Mouse (Mus musculus) c-Kit-positive CD71-positive TER-119-negative erythroid progenitor cells, embryonic 14.5 days (primary cell): ENCODE measurements around the gene Lactb.

Experiments
- DNase-seq: peaks from one replicate; pipeline ENCODE4 v3.0.0-alpha.2; 2013; ENCODE audit warnings: low read depth

Gene Lactb

GRCm38 (mm10) chr9:66975239-66975645 lies at the start of gene Lactb:
Gene Lactb (minus strand): TSS chr9:66975484.
- peak; percentile 84 for DNase-seq

- no peak for DNase-seq
Observed at GRCm38 (mm10) chr9:67023371-67023770, 48.1 kb upstream of the Lactb start.

GRCm38 (mm10) chr9:67020063-67020462 lies 44.8 kb upstream of the Lactb start:
- no peak for DNase-seq

GRCm38 (mm10) chr9:67013501-67013900 lies 38.2 kb upstream of the Lactb start:
- no peak for DNase-seq

GRCm38 (mm10) chr9:67012470-67012869 lies 37.2 kb upstream of the Lactb start:
- no peak for DNase-seq

GRCm38 (mm10) chr9:67011483-67011882 lies 36.2 kb upstream of the Lactb start:
- no peak for DNase-seq

DNA sequence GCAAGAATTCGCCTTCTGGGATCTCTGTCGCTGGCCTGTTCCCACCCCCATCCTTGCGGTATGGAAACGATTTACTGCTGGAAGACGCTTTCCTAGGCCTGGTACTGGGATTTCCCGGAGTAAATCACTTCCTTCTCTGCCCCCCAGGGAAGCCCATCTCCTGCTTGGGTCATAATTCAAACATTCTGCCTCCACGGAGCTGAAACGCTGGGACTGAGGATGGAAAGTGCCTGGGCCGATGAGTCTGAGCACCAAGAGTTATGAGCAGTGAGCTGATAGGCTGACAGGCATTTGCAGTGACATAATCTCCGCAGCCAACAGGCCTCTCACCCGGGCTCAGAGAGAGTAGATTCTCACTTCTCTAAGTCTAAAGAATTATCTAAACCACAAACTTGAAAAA lies 33.5 kb upstream of the Lactb start:
- DNase-seq: no peak

GRCm38 (mm10) chr9:67006376-67006775 lies 31.1 kb upstream of the Lactb start:
- no peak for DNase-seq

DNA sequence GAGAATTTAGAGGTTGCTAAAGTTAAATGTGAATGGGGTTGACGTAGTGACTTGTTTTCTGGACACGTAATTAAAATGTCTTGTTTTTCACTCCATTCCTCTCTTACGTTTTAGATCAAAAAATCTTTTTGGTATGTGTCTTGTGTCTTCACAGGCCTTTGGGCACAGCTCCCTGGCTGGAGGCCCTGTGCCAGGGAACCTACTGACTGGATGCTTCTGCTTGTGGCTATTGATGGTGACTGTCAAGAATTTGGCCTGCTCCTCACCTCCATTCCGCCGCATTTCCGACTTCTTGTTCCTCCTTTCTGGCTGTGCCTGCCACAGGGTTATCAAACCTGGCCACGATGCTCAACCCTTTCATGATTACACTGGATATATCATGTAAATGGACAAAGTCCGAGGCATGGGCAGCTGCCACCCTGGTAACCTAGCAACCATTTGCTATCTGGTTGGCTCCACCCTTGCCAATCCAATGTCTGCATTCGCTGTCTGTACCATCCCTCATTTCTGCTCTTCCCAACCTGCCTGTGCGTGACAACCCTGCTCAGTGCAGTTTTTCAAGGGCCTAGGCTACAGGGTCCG lies 30.0 kb upstream of the Lactb start:
- no peak for DNase-seq

- no peak for DNase-seq
Observed at GRCm38 (mm10) chr9:67003656-67004055, 28.4 kb upstream of the Lactb start.

- no peak for DNase-seq
Observed at GRCm38 (mm10) chr9:67003156-67003555, 27.9 kb upstream of the Lactb start.

GRCm38 (mm10) chr9:67001506-67001905 lies 26.2 kb upstream of the Lactb start:
- DNase-seq: no peak

DNA sequence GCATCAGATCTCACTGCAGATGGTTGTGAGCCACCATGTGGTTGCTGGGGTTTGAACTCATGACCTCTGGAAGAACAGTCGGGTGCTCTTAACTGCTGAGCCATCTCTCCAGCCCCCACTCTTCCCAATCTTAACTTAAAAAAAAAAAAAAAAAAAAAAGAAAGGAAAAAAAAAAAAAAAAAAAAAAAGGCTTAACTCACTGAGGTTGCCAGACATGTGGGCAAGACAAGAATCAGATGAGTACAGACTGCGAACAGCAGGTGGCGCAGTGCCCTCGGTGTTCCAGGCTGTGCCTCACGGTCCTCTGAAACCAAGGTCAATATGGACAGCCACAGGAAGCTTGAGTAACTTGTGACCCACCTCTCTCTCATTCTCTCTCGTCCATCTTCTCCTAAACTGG lies 25.8 kb upstream of the Lactb start:
- DNase-seq: peak; percentile 86

GRCm38 (mm10) chr9:66999698-67000097 lies 24.4 kb upstream of the Lactb start:
- no peak for DNase-seq

DNA sequence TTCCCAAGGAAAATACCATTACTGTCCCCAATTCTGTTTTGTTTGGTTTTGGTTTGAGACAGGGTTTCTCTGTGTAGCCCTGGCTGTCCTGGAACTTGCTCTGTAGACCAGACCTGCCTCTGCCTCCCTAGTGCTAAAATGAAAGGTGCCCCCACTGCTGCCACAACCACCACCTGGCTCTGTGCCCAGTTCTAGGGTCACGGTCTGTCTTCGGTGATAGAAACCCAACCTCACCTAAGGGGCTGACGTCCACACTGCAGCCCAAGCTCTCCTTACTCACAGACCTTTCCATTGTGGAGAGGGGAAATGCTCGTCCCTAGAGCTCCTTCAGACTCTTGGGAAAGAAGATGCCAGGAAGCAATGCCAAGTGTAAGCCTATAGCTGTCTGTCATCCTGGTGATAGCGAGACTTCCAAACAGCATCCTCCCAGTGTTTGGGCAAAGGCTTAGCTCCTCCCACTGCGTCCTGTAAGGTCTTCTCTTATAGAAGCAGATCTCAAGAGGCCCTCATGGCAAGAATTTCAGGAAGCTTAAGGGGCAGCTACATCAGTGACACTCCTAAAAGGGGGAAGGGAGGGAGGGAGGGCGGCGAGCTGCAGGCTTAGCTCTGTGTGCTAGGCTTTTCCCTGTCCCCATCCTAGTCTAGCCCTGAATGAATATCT lies 16.6 kb upstream of the Lactb start:
- DNase-seq: no peak

- DNase-seq: no peak
Observed at GRCm38 (mm10) chr9:66991021-66991749, 15.9 kb upstream of the Lactb start.

DNA sequence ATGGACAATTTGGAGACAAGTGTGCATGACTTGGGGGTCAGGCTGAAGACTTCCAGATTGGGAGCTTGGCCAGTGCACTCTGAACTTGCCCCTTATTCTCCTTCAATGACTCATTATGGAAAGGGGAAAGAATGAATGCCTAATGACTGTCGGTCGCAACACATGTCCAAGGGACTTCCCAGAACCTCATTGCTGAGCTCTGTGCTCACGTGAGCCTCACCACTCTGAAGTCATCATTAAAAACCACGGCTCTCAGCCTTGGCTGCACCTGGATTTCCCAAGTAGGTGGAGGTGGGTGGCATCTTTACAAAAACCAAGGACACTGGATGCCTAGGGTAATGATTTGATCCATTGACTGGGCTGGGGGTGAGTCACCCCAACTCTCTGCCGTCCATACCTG lies 14.8 kb upstream of the Lactb start:
- DNase-seq: no peak

DNA sequence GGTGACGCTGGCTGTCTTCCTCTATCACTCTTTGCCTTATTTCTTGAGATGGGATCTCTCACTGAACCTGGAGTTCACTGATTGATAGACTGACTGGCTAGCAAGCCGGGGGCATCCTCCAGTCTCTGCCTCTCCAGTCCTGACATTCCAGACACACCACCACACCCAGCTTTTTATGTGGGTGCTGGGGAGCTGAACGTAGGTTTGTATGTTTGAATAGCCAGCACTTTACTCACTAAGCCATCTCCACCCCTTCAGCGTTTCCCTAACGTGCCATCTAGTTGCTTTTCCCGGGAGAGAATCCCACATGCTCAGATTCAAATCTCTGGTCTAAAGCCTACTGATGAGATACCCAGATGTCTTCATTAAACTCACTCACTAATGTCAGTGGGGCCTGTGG lies 14.3 kb upstream of the Lactb start:
- DNase-seq: no peak

- no peak for DNase-seq
Observed at GRCm38 (mm10) chr9:66988888-66989414, 13.7 kb upstream of the Lactb start.

DNA sequence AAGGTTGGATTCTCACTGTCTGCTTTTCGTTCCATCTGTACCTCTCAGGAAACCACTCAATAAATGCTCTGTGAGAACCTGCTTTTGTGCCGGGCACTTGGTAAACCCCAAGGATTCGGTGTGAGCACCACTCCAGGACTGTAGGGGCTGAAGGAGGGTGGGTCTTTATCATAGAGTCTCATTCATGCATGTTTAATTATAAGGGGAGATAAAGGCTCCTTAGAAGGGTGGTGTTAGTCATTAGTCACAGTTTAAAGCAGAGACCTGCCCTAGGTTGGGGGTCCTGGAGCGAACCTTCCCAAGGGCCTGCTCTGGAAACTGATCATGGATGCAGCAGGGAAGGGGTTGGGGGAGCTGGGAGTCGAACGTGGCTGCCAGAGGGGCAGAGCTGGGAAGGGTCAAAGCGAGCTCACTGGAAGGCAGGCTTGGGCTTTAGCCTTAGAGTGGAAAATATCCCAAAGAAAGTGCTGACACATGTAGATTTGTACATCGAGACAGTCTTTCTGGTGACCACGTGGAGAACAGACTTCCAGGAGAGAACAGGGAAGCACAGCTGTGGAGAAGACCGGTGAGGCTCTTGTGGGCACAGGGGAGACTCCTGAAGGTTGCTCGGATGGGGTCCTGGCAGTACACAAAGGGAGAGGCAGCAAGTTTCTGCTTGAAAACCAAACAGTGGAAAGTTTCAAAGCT lies 13.1 kb upstream of the Lactb start:
- DNase-seq: peak; percentile 40

- no peak for DNase-seq
Observed at GRCm38 (mm10) chr9:66985377-66985776, 10.1 kb upstream of the Lactb start.

DNA sequence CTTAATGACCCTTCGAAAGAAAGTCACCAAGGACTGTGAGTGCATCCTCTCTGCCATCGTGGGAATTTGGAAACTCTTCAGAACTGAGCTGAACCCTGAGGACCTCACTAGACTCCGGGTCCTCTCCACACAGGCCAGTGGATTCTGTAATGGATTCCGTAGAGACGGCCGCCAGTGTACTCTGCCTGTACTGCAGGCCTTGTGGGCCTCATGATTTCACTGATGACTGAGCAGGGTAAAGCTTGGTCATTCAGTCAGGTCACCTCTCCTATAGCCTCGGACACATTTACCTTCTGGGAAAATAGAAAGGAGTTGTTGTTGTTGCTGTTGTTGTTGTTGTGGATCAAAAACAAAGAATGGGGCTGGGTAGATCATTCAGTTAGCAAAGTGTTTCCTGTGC lies 6.8 kb upstream of the Lactb start:
- no peak for DNase-seq

DNA sequence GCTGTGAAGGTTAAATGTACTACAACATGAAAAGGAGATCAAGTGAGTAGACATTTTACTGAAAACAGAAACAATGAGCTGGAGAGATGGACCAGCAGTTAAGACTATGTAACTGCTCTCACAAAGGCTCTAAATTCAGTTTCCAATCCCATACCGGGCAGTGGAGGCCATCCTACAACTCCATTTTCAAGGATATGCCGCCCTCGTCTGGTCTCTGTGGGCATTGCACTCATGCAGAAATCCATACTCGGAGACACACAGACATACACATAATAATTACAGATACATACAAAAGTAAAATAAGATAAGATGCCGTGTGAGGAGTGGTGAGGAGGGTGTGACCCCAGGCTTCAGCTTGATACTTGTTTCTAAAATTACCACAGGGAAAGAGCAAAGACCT lies 5.2 kb upstream of the Lactb start:
- DNase-seq: peak; percentile 80
